Comparison of ENCODE assay signal across 11 mouse cellular contexts in genomic region chr9:57808771-57809310, GRCm38 (mm10). TPM values are rescaled to one million over a fixed set of nuclear protein-coding genes. Genes with fewer than 3 reads are reported as not detected.
DNase-seq lines count a peak whose midpoint lies in the region; ATAC-seq lines count a peak whose summit lies in the region.
"Had no signal": no experiment of that assay in that cellular context is flagged by ENCODE, and none has a peak within 500 bp of the region (broad histone marks: within the 10 kb centered on the region; RNA-seq: fewer than 3 reads in every experiment).

No protein-coding gene starts in this region.

- no peak overlapping the region for H3K4me3 ChIP-seq in heart, embryonic 12.5 days
- no peak overlapping the region for H3K4me3 ChIP-seq in forebrain, embryonic 10.5 days
- no peak overlapping the region for H3K4me3 ChIP-seq in hindbrain, embryonic 15.5 days
- H3K4me3 ChIP-seq in limb, embryonic 13.5 days, result no peak overlapping the region

- DNase-seq in heart, postnatal 10 days, result no peak
- no peak for DNase-seq in forebrain, embryonic 10.5 days (ENCODE audit: extremely low spot score, low spot score)
- DNase-seq in right cerebral cortex, postnatal 10 days (ENCODE audit: low spot score in 2 of 2), result no peak
- DNase-seq in left cerebral cortex, adult 18-20 months (ENCODE audit: low spot score in 2 of 2), result no peak
- DNase-seq in cerebellum, postnatal 10 days, result no peak
- DNase-seq: thymus, adult 18-20 months had no signal

- intact Hi-C loops in heart, postnatal 10 days (cut with DNase I), result no loop called here

- WGBS in heart, embryonic 12.5 days, result 65% methylated on average over 5 of the region's 5 CpGs
- WGBS in forebrain, embryonic 10.5 days, result 42% methylated on average over 5 of the region's 5 CpGs
- 20% methylated on average over 5 of the region's 5 CpGs for WGBS in hindbrain, embryonic 15.5 days
- WGBS in limb, embryonic 13.5 days, result 18% methylated on average over 5 of the region's 5 CpGs

- H3K9me3 ChIP-seq in heart, embryonic 12.5 days (replicated peaks), result no peaks in the 10 kb centered on the region
- H3K9me3 ChIP-seq in forebrain, embryonic 10.5 days, result no peaks in the 10 kb centered on the region
- H3K9me3 ChIP-seq in hindbrain, embryonic 15.5 days, result no peaks in the 10 kb centered on the region
- H3K9me3 ChIP-seq in limb, embryonic 13.5 days, result no peaks in the 10 kb centered on the region

- ATAC-seq in heart, embryonic 12.5 days (ENCODE audit: insufficient number of reproducible peaks, low FRiP score), result no peak
- ATAC-seq in hindbrain, embryonic 15.5 days (ENCODE audit: low FRiP score, low read depth), result no peak
- no peak for ATAC-seq in limb, embryonic 13.5 days (ENCODE audit: low FRiP score, low read depth)

- peaks cover 91% of the 10 kb centered on the region for H3K4me1 ChIP-seq in heart, embryonic 12.5 days (replicated peaks)
- H3K4me1 ChIP-seq in forebrain, embryonic 10.5 days, result peaks cover 94% of the 10 kb centered on the region
- H3K4me1 ChIP-seq in hindbrain, embryonic 15.5 days (replicated peaks), result peaks cover 52% of the 10 kb centered on the region
- peaks cover 65% of the 10 kb centered on the region for H3K4me1 ChIP-seq in limb, embryonic 13.5 days

- peaks cover 7% of the 10 kb centered on the region; the same call in 1 of the 2 replicates for H3K36me3 ChIP-seq in heart, embryonic 12.5 days
- H3K36me3 ChIP-seq in forebrain, embryonic 10.5 days (replicated peaks), result peaks cover 36% of the 10 kb centered on the region
- H3K36me3 ChIP-seq in hindbrain, embryonic 15.5 days, result no peaks in the 10 kb centered on the region
- no peaks in the 10 kb centered on the region for H3K36me3 ChIP-seq in limb, embryonic 13.5 days

- no peak overlapping the region for H3K4me2 ChIP-seq in heart, embryonic 12.5 days
- H3K4me2 ChIP-seq in hindbrain, embryonic 15.5 days, result no peak overlapping the region
- H3K4me2 ChIP-seq in limb, embryonic 13.5 days (replicated peaks), result peak overlapping the region; percentile 27; the same call in 1 of the 2 replicates

- no peaks in the 10 kb centered on the region for H3K27me3 ChIP-seq in heart, embryonic 12.5 days (replicated peaks)
- H3K27me3 ChIP-seq in forebrain, embryonic 10.5 days (ENCODE audit: poor library complexity, severe bottlenecking), result no peaks in the 10 kb centered on the region
- no peaks in the 10 kb centered on the region for H3K27me3 ChIP-seq in hindbrain, embryonic 15.5 days
- H3K27me3 ChIP-seq in limb, embryonic 13.5 days, result 0 out of 2 replicates have a peak, but pooled peaks cover 4% of the 10 kb centered on the region

- H3K9ac ChIP-seq in heart, embryonic 12.5 days, result no peak overlapping the region
- no peak overlapping the region for H3K9ac ChIP-seq in hindbrain, embryonic 15.5 days
- H3K9ac ChIP-seq in limb, embryonic 13.5 days, result 0 out of 2 replicates have a peak overlapping the region, but pooled peaks have one; percentile 19
- H3K9ac ChIP-seq: liver, embryonic 14.5 days had no signal

- H3K27ac ChIP-seq in heart, embryonic 12.5 days (ENCODE audit: poor library complexity, severe bottlenecking), result peak overlapping the region; percentile 0
- H3K27ac ChIP-seq in forebrain, embryonic 10.5 days, result peak overlapping the region; percentile 69
- H3K27ac ChIP-seq in hindbrain, embryonic 15.5 days (replicated peaks), result peak overlapping the region; percentile 57
- H3K27ac ChIP-seq in limb, embryonic 13.5 days, result no peak overlapping the region
- H3K27ac ChIP-seq: liver, embryonic 14.5 days; macrophage had no signal

RNA-seq across cellular contexts. Expression of gene Arid3b, which starts 27.8 kb away (rescaled TPM):
- polyA plus RNA-seq in heart, embryonic 12.5 days (2016; fragmentation: Nextera tagmentation; extraction: Ambion mirVana), result 27.0 and 29.8 TPM in 2 replicates
- 1 to 10 TPM; 4.4 to 7.0 TPM for total RNA-seq in heart, postnatal 10 days (2021)
- 41.0 and 41.7 TPM in 2 replicates for polyA plus RNA-seq in forebrain, embryonic 10.5 days (2016; fragmentation: Nextera tagmentation; extraction: Ambion mirVana)
- 7.7 and 8.5 TPM in 2 replicates for polyA plus RNA-seq in hindbrain, embryonic 15.5 days (2015; fragmentation: Nextera tagmentation; extraction: Ambion mirVana)
- 7.3 and 10.6 TPM in 2 replicates for polyA plus RNA-seq in limb, embryonic 13.5 days (2015; fragmentation: Nextera tagmentation; extraction: Ambion mirVana)
- 10 to 100 TPM; 12.3 to 13.5 TPM for total RNA-seq in left cerebral cortex, adult 18-20 months (2021)

RNA-seq across cellular contexts. Expression of gene Clk3, which starts 43.2 kb away (rescaled TPM):
- polyA plus RNA-seq in heart, embryonic 12.5 days (2016; fragmentation: Nextera tagmentation; extraction: Ambion mirVana), result 67.0 and 68.1 TPM in 2 replicates
- 10 to 100 TPM; 35.2 to 37.9 TPM for total RNA-seq in heart, postnatal 10 days (2021)
- 92.5 and 95.1 TPM in 2 replicates for polyA plus RNA-seq in forebrain, embryonic 10.5 days (2016; fragmentation: Nextera tagmentation; extraction: Ambion mirVana)
- polyA plus RNA-seq in hindbrain, embryonic 15.5 days (2015; fragmentation: Nextera tagmentation; extraction: Ambion mirVana), result 65.5 and 67.0 TPM in 2 replicates
- polyA plus RNA-seq in limb, embryonic 13.5 days (2015; fragmentation: Nextera tagmentation; extraction: Ambion mirVana), result 77.3 and 82.8 TPM in 2 replicates
- 10 to 100 TPM; 77.8 to 88.3 TPM for total RNA-seq in left cerebral cortex, adult 18-20 months (2021)
